Comparison of ENCODE assay signal across 8 mouse cellular contexts in the genomic region with DNA sequence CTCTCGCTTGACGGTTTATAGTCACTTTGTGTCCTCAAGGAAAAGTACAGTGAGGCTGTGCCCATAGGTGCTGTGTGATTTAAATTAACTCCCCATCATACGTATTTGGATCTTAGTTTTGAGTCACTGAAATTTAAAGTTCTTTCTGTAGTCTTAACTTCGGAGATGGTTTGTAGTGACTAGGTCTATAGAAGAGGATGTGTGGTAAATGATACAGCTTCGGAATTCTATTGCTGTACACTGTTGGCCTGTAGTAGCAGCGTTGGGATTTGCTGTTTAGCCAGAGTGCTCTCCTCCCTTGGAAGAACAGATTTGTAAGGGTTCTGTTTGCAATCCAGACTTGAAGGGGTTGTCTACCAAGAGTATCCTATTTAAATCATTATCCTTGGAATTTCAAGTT. TPM values are rescaled to one million over a fixed set of nuclear protein-coding genes. Genes with fewer than 3 reads are reported as not detected.
DNase-seq lines count a peak whose midpoint lies in the region; ATAC-seq lines count a peak whose summit lies in the region.

No protein-coding gene starts in this region.

- H3K9me3 ChIP-seq in heart, embryonic 15.5 days (replicated peaks), result no peaks in the 10 kb centered on the region
- H3K9me3 ChIP-seq in hindbrain, embryonic 10.5 days, result no peaks in the 10 kb centered on the region

- H3K4me1 ChIP-seq in heart, embryonic 15.5 days (replicated peaks), result peaks cover 10% of the 10 kb centered on the region
- peaks cover 11% of the 10 kb centered on the region for H3K4me1 ChIP-seq in hindbrain, embryonic 10.5 days (replicated peaks)

- peaks cover 10% of the 10 kb centered on the region; the same call in 1 of the 2 replicates for H3K36me3 ChIP-seq in heart, embryonic 15.5 days
- peaks cover 33% of the 10 kb centered on the region for H3K36me3 ChIP-seq in hindbrain, embryonic 10.5 days

- intact Hi-C loops in left cerebral cortex, postnatal 4 days (cut with DNase I), result no loop called here

- H3K4me2 ChIP-seq in heart, embryonic 15.5 days, result peak overlapping the region; percentile 71

- H3K9ac ChIP-seq in heart, embryonic 15.5 days, result peak overlapping the region; percentile 94

- H3K4me3 ChIP-seq in heart, embryonic 15.5 days, result peak overlapping the region; percentile 88
- peak overlapping the region; percentile 71 for H3K4me3 ChIP-seq in hindbrain, embryonic 10.5 days

- H3K27me3 ChIP-seq in heart, embryonic 15.5 days, result no peaks in the 10 kb centered on the region
- H3K27me3 ChIP-seq in hindbrain, embryonic 10.5 days (ENCODE audit: insufficient read depth, poor library complexity, severe bottlenecking), result no peaks in the 10 kb centered on the region

- peak overlapping the region; percentile 99 for H3K27ac ChIP-seq in heart, embryonic 15.5 days
- peak overlapping the region; percentile 99 for H3K27ac ChIP-seq in hindbrain, embryonic 10.5 days

- no peak for ATAC-seq in heart, embryonic 15.5 days (replicated peaks; ENCODE audit: insufficient number of reproducible peaks, insufficient read depth, low FRiP score, low read depth)

- 5% methylated on average over 6 of the region's 6 CpGs for WGBS in heart, embryonic 15.5 days
- 9% methylated on average over 6 of the region's 6 CpGs for WGBS in hindbrain, embryonic 10.5 days

- no peak for DNase-seq in heart, adult 8-10 months (ENCODE audit: low spot score)
- peak; percentile 58 for DNase-seq in NIH3T3 (ENCODE audit: low read depth)
- DNase-seq in hindbrain, embryonic 10.5 days (ENCODE audit: low spot score), result no peak
- peak; percentile 39 for DNase-seq in mesoderm, embryonic 11.5 days (ENCODE audit: low read depth, low spot score)
- DNase-seq in left cerebral cortex, postnatal 4 days, result no peak
- DNase-seq in adrenal gland, adult 2 months, result no peak
- no peak for DNase-seq in lung, postnatal 14 days

RNA-seq across cellular contexts. Expression of gene Mthfd2l, which starts 1.0 kb away (rescaled TPM):
- polyA plus RNA-seq in heart, embryonic 15.5 days (2015; fragmentation: Nextera tagmentation; extraction: Ambion mirVana), result 24.0 and 31.0 TPM in 2 replicates
- total RNA-seq in heart, adult 8-10 months (2022), result 1 to 10 TPM; 6.8 to 8.8 (median 7.9) TPM
- polyA plus RNA-seq in hindbrain, embryonic 10.5 days (2016; fragmentation: Nextera tagmentation; extraction: Ambion mirVana), result 58.6 and 71.3 TPM in 2 replicates
- total RNA-seq in left cerebral cortex, postnatal 4 days (2021), result 10 to 100 TPM; 28.8 to 29.2 TPM
- total RNA-seq in adrenal gland, adult 2 months (2021), result 10 to 100 TPM; 14.2 to 20.4 TPM
- polyA plus RNA-seq in adrenal gland, adult 2 months (2012; rRNA removed), result 29.0 and 64.4 TPM in 2 replicates

RNA-seq across cellular contexts. Expression of gene Cxcl2, which starts 28.2 kb away (rescaled TPM):
- polyA plus RNA-seq in heart, embryonic 15.5 days (2015; fragmentation: Nextera tagmentation; extraction: Ambion mirVana), result not detected in 2 replicates
- 1 to 10 TPM in 1 of 4 experiments, not detected in 3; 2.3 TPM for total RNA-seq in heart, adult 8-10 months (2022)
- polyA plus RNA-seq in hindbrain, embryonic 10.5 days (2016; fragmentation: Nextera tagmentation; extraction: Ambion mirVana), result not detected in 2 replicates
- total RNA-seq in left cerebral cortex, postnatal 4 days (2021), result not detected
- total RNA-seq in adrenal gland, adult 2 months (2021), result under 1 TPM in 1 of 2 experiments, not detected in 1; 0.35 TPM
- polyA plus RNA-seq in adrenal gland, adult 2 months (2012; rRNA removed), result 1.9 TPM in 2 replicates

RNA-seq across cellular contexts. Expression of gene Cxcl1, which starts 40.9 kb away (rescaled TPM):
- polyA plus RNA-seq in heart, embryonic 15.5 days (2015; fragmentation: Nextera tagmentation; extraction: Ambion mirVana), result 0.94 and 1.0 TPM in 2 replicates
- total RNA-seq in heart, adult 8-10 months (2022), result 1 to 10 TPM in 2 of 4 experiments, under 1 TPM in 2; 0.38 to 1.3 (median 0.92) TPM
- not detected in 2 replicates for polyA plus RNA-seq in hindbrain, embryonic 10.5 days (2016; fragmentation: Nextera tagmentation; extraction: Ambion mirVana)
- under 1 TPM; 0.50 to 0.68 TPM for total RNA-seq in left cerebral cortex, postnatal 4 days (2021)
- total RNA-seq in adrenal gland, adult 2 months (2021), result under 1 TPM; 0.40 to 0.73 TPM
- 1.8 and 3.8 TPM in 2 replicates for polyA plus RNA-seq in adrenal gland, adult 2 months (2012; rRNA removed)

Comparison
In these comparisons a context has a peak if more than half of its experiments do, and no peak if none do; other contexts are left out.
1. DNase-seq: peak in NIH3T3 (single experiment) and mesoderm, embryonic 11.5 days (single experiment); none in heart, adult 8-10 months (single experiment), hindbrain, embryonic 10.5 days (single experiment), left cerebral cortex, postnatal 4 days (single experiment), adrenal gland, adult 2 months (single experiment) and lung, postnatal 14 days (single experiment).